Mouse (Mus musculus): ENCODE results near the gene Lgi4. TPM values are rescaled to one million over a fixed set of nuclear protein-coding genes. Genes with fewer than 3 reads are reported as not detected.

The Lgi4 gene
- total and polyA plus RNA-seq, 3 experiments, result not detected

- in situ Hi-C loops (cut with MboI; ENCODE audit: low pct_ligation_motif_present, low pct_unique_long_range_greater_than_20kb, low sequenced_read_pairs), result no loop called here
These were observed 47.0 kb downstream of the Lgi4 start for GRCm38 (mm10) chr7:31106166-31106565.

GRCm38 (mm10) chr7:31107781-31108180, 48.6 kb downstream of the Lgi4 start:
- dilution Hi-C loops (cut with MboI; ENCODE audit: extremely low pct_ligation_motif_present, extremely low pct_unique_long_range_greater_than_20kb, low sequenced_read_pairs), result no loop called here
- Histone ChIP-seq H3K27me3 (replicated peaks) (no peaks in the 10 kb centered on the region), H3K4me1 (ENCODE audit: control insufficient read depth in 1 of 2, insufficient read depth in 2 of 2) (peaks cover 23 to 64% of the 10 kb centered on the region in 2 experiments), H3K36me3 (replicated peaks in 1 of 2; ENCODE audit: control insufficient read depth in 1 of 2, insufficient read depth in 1 of 2, low read length in 1 of 2) (peaks cover 0 to 46% of the 10 kb centered on the region in 2 experiments), H3K4me2 (ENCODE audit: insufficient read depth, low read depth, poor library complexity, severe bottlenecking) (no peak overlapping the region), H3K4me3 (replicated peaks in 1 of 3; ENCODE audit: low read depth in 2 of 3, low read length in 2 of 3, poor library complexity in 1 of 3) (no peak overlapping the region), H3K9me3 (replicated peaks; ENCODE audit: low read length) (no peaks in the 10 kb centered on the region), H3K9ac (ENCODE audit: insufficient read depth, low read depth) (no peak overlapping the region), H3K27ac (ENCODE audit: insufficient read depth, low read depth) (no peak overlapping the region), H3K79me2 (replicated peaks; ENCODE audit: control insufficient read depth, extremely low read depth, insufficient read depth, poor library complexity, severe bottlenecking) (no peaks in the 10 kb centered on the region)
- in situ Hi-C loops (cut with MboI; ENCODE audit: low pct_ligation_motif_present, low pct_unique_long_range_greater_than_20kb, low sequenced_read_pairs), result no loop called here
- TF ChIP-seq ZMIZ1 (IDR thresholded peaks at IDR 0.05; ENCODE audit: low read depth, low read length) (no peak), ZNF384 (IDR thresholded peaks at IDR 0.05; ENCODE audit: low read depth, low read length) (no peak), POLR2A (IDR thresholded peaks at IDR 0.05; ENCODE audit: low read depth, low read length) (no peak), USF1 (IDR thresholded peaks at IDR 0.05; ENCODE audit: low read depth, low read length) (no peak), POLR2AphosphoS2 (IDR thresholded peaks at IDR 0.05; ENCODE audit: low read depth, low read length) (no peak), EP300 (IDR thresholded peaks at IDR 0.05; ENCODE audit: low read length) (no peak), PAX5 (IDR thresholded peaks at IDR 0.05; ENCODE audit: low read length) (no peak), BHLHE40 (IDR thresholded peaks at IDR 0.05; ENCODE audit: low read depth, low read length) (no peak), MYC (IDR thresholded peaks at IDR 0.05; ENCODE audit: low read depth, low read length) (no peak)
- no peak for DNase-seq (ENCODE audit: extremely low read depth)

More at GRCm38 (mm10) chr7:31106166-31106565, 47.0 kb downstream of the Lgi4 start:
- dilution Hi-C loops (cut with MboI; ENCODE audit: extremely low pct_ligation_motif_present, extremely low pct_unique_long_range_greater_than_20kb, low sequenced_read_pairs), result no loop called here
- Histone ChIP-seq H3K36me3 (replicated peaks in 1 of 2; ENCODE audit: control insufficient read depth in 1 of 2, insufficient read depth in 1 of 2, low read length in 1 of 2) (peaks cover 0 to 61% of the 10 kb centered on the region in 2 experiments), H3K4me3 (replicated peaks in 1 of 3; ENCODE audit: low read depth in 2 of 3, low read length in 2 of 3, poor library complexity in 1 of 3) (no peak overlapping the region), H3K9ac (ENCODE audit: insufficient read depth, low read depth) (no peak overlapping the region), H3K79me2 (replicated peaks; ENCODE audit: control insufficient read depth, extremely low read depth, insufficient read depth, poor library complexity, severe bottlenecking) (no peaks in the 10 kb centered on the region), H3K4me1 (ENCODE audit: control insufficient read depth in 1 of 2, insufficient read depth in 2 of 2) (peaks cover 15 to 50% of the 10 kb centered on the region in 2 experiments), H3K4me2 (ENCODE audit: insufficient read depth, low read depth, poor library complexity, severe bottlenecking) (no peak overlapping the region), H3K27ac (ENCODE audit: insufficient read depth, low read depth) (no peak overlapping the region), H3K9me3 (replicated peaks; ENCODE audit: low read length) (no peaks in the 10 kb centered on the region), H3K27me3 (replicated peaks) (no peaks in the 10 kb centered on the region)
- TF ChIP-seq BHLHE40 (IDR thresholded peaks at IDR 0.05; ENCODE audit: low read depth, low read length) (no peak), MXI1 (IDR thresholded peaks at IDR 0.05; ENCODE audit: low read depth, low read length) (no peak), SIN3A (IDR thresholded peaks at IDR 0.05; ENCODE audit: low read length) (no peak), TCF12 (IDR thresholded peaks at IDR 0.05; ENCODE audit: low read depth, low read length) (no peak)
- DNase-seq (ENCODE audit: extremely low read depth), result no peak

GRCm38 (mm10) chr7:31109091-31109490, 49.9 kb downstream of the Lgi4 start:
- H3K4me3 ChIP-seq (replicated peaks in 1 of 3; ENCODE audit: low read depth in 2 of 3, low read length in 2 of 3, poor library complexity in 1 of 3), result peak overlapping the region in 1 of 3 experiments; percentile 48
- in situ Hi-C loops (cut with MboI; ENCODE audit: low pct_ligation_motif_present, low pct_unique_long_range_greater_than_20kb, low sequenced_read_pairs) (no loop called here), dilution Hi-C loops (cut with MboI; ENCODE audit: extremely low pct_ligation_motif_present, extremely low pct_unique_long_range_greater_than_20kb, low sequenced_read_pairs) (no loop called here)
- no peaks in the 10 kb centered on the region for H3K79me2 ChIP-seq (replicated peaks; ENCODE audit: control insufficient read depth, extremely low read depth, insufficient read depth, poor library complexity, severe bottlenecking)
- peaks cover 35 to 77% of the 10 kb centered on the region in 2 experiments for H3K4me1 ChIP-seq (ENCODE audit: control insufficient read depth in 1 of 2, insufficient read depth in 2 of 2)
- DNase-seq (ENCODE audit: extremely low read depth), result no peak
- no peak overlapping the region for H3K27ac ChIP-seq (ENCODE audit: insufficient read depth, low read depth)
- H3K9me3 ChIP-seq (replicated peaks; ENCODE audit: low read length), result no peaks in the 10 kb centered on the region
- no peak overlapping the region for H3K9ac ChIP-seq (ENCODE audit: insufficient read depth, low read depth)
- no peaks in the 10 kb centered on the region for H3K27me3 ChIP-seq (replicated peaks)
- TF ChIP-seq ZNF384 (IDR thresholded peaks at IDR 0.05; ENCODE audit: low read depth, low read length) (peak; percentile 27; the same call in 1 of the 2 replicates), ELF1 (IDR thresholded peaks at IDR 0.05; ENCODE audit: low read depth, low read length) (no peak), CTCF (conservative IDR thresholded peaks at IDR 0.05 in 1 of 2, IDR thresholded peaks at IDR 0.05 in 1 of 2; ENCODE audit: low read depth in 2 of 2, low read length in 2 of 2) (no peak)
- H3K4me2 ChIP-seq (ENCODE audit: insufficient read depth, low read depth, poor library complexity, severe bottlenecking), result no peak overlapping the region
- peaks cover 0 to 33% of the 10 kb centered on the region in 2 experiments for H3K36me3 ChIP-seq (replicated peaks in 1 of 2; ENCODE audit: control insufficient read depth in 1 of 2, insufficient read depth in 1 of 2, low read length in 1 of 2)

Measured in CH12.LX (cell line).